Mouse (Mus musculus) MEL (cell line): ENCODE data around the gene Hoxa3.

Experiments
- CHD1 ChIP-seq: IDR thresholded peaks from 2 replicates; pipeline ENCODE4 v1.6.1; 2012; ENCODE audit warnings: low read depth, mild to moderate bottlenecking, inconsistent platforms, low read length, improper control_type of control experiment
- CTCF ChIP-seq, 3 experiments: IDR thresholded peaks in 2 of 3; conservative IDR thresholded peaks in 1 of 3; 2 replicates each; pipeline ENCODE4 v1.5.1; 2011 to 2012; ENCODE audit warnings: low read length in 3 of 3, low read depth in 2 of 3, mild to moderate bottlenecking in 2 of 3, improper control_type of control experiment in 1 of 3, inconsistent platforms in 1 of 3, mixed read lengths in 1 of 3, moderate library complexity in 1 of 3; ENCODE audit not compliant: control insufficient read depth in 1 of 3, insufficient read depth in 1 of 3, poor library complexity in 1 of 3, severe bottlenecking in 1 of 3
- EP300 ChIP-seq, 2 experiments: IDR thresholded peaks; 2 replicates each; pipeline ENCODE4 v1.6.1; 2011; ENCODE audit warnings: improper control_type of control experiment in 2 of 2, low read length in 2 of 2, low read depth in 1 of 2, mild to moderate bottlenecking in 1 of 2
- GABPA ChIP-seq: IDR thresholded peaks from 2 replicates; pipeline ENCODE4 v1.6.1; 2012; ENCODE audit warnings: low read depth, mild to moderate bottlenecking, inconsistent platforms, low read length, improper control_type of control experiment, moderate library complexity
- GATA1 ChIP-seq: IDR thresholded peaks from 2 replicates; pipeline ENCODE4 v1.6.1; 2011; ENCODE audit warnings: low read depth, low read length, improper control_type of control experiment
- HCFC1 ChIP-seq: IDR thresholded peaks from 2 replicates; pipeline ENCODE4 v1.6.1; 2012; ENCODE audit warnings: low read depth, mild to moderate bottlenecking, inconsistent platforms, low read length, improper control_type of control experiment, moderate library complexity
- MAFK ChIP-seq: IDR thresholded peaks from 2 replicates; pipeline ENCODE4 v1.6.1; 2011; ENCODE audit warnings: low read depth, mild to moderate bottlenecking, low read length, improper control_type of control experiment, borderline replicate concordance
- MAX ChIP-seq: IDR thresholded peaks from 2 replicates; pipeline ENCODE4 v1.6.1; 2011; ENCODE audit warnings: low read length, improper control_type of control experiment
- NELFE ChIP-seq: IDR thresholded peaks from 2 replicates; pipeline ENCODE4 v1.6.1; 2011; ENCODE audit warnings: low read depth, low read length, improper control_type of control experiment
- POLR2A ChIP-seq, 2 experiments: IDR thresholded peaks; 2 replicates each; pipeline ENCODE4 v1.6.1; 2011 to 2012; ENCODE audit warnings: low read length in 2 of 2, mild to moderate bottlenecking in 2 of 2, control low read depth in 1 of 2, improper control_type of control experiment in 1 of 2, low read depth in 1 of 2, moderate library complexity in 1 of 2; ENCODE audit not compliant: control insufficient read depth in 1 of 2, insufficient read depth in 1 of 2, poor library complexity in 1 of 2
- SMC3 ChIP-seq: IDR thresholded peaks from 2 replicates; pipeline ENCODE4 v1.6.1; 2011; ENCODE audit warnings: low read depth, low read length, improper control_type of control experiment
- UBTF ChIP-seq: IDR thresholded peaks from 2 replicates; pipeline ENCODE4 v1.6.1; 2012; ENCODE audit warnings: low read depth, mild to moderate bottlenecking, inconsistent platforms, low read length, improper control_type of control experiment, moderate library complexity, borderline replicate concordance; ENCODE audit not compliant: insufficient read depth
- ZKSCAN1 ChIP-seq: IDR thresholded peaks from 2 replicates; pipeline ENCODE4 v1.6.1; 2012; ENCODE audit warnings: low read depth, mild to moderate bottlenecking, inconsistent platforms, low read length, improper control_type of control experiment, moderate library complexity

DNA sequence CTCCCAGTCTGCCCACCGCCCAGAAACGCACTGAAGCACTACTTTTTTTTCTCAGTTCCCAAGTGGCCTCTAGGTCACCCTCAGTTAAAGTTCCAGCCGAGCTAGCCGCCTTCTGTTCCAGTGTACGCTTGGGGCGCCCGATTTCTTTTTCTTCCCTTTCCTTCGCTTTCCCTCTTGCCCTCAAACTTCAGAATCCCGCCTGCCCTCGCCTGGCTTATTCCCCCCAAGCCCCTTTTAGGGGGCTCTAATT is 10.1 kb downstream of the Hoxa3 start:
- TF ChIP-seq CTCF (IDR thresholded peaks at IDR 0.05 in 2 of 3, conservative IDR thresholded peaks at IDR 0.05 in 1 of 3; ENCODE audit: control insufficient read depth in 1 of 3, insufficient read depth in 1 of 3, low read depth in 2 of 3, low read length in 3 of 3, poor library complexity in 1 of 3, severe bottlenecking in 1 of 3) (no peak), EP300 (IDR thresholded peaks at IDR 0.05; ENCODE audit: low read depth in 1 of 2, low read length in 2 of 2) (no peak), SMC3 (no peak), HCFC1 (no peak), POLR2A (IDR thresholded peaks at IDR 0.05; ENCODE audit: control insufficient read depth in 1 of 2, insufficient read depth in 1 of 2, low read depth in 1 of 2, low read length in 2 of 2, poor library complexity in 1 of 2) (no peak), MAX (no peak), ZKSCAN1 (no peak), GATA1 (no peak), GABPA (no peak), UBTF (no peak), MAFK (no peak), NELFE (no peak), CHD1 (no peak)
